Mouse (Mus musculus) neural tube, embryonic 14.5 days (tissue): ENCODE measurements at regions not wholly inside any gene's neighbourhood (a gene's known extent, or its start where the extent isn't known, plus 50 kb on each side); places are given as distances from the start of the nearest gene placed in this dataset.

Source experiments
- ATAC-seq: fragments of 200-750 bp; cut with Nextera tagmentation; 2 replicates; pipeline ENCODE4 v1.8.0; 2017; ENCODE audit warnings: low read depth, mild to moderate bottlenecking, moderate TSS enrichment, moderate library complexity
- H3K27ac ChIP-seq: fragments of 300-500 bp; sonication (generic); 2 replicates; pipeline ENCODE4 v1.5.1; 2014; ENCODE audit warnings: low read depth, mild to moderate bottlenecking, control low read depth, low read length, moderate library complexity, mixed read lengths
- H3K27me3 ChIP-seq: fragments of 300-500 bp; sonication (generic); 2 replicates; pipeline ENCODE4 v1.6.1; 2014; ENCODE audit warnings: low read length; ENCODE audit not compliant: control insufficient read depth, insufficient read depth
- H3K36me3 ChIP-seq: fragments of 300-500 bp; sonication (generic); 2 replicates; pipeline ENCODE4 v1.6.1; 2014; ENCODE audit warnings: low read length, mixed read lengths; ENCODE audit not compliant: control insufficient read depth, insufficient read depth
- H3K4me1 ChIP-seq: fragments of 300-500 bp; sonication (generic); 2 replicates; pipeline ENCODE4 v1.6.1; 2014; ENCODE audit warnings: low read length; ENCODE audit not compliant: control insufficient read depth, insufficient read depth
- H3K4me2 ChIP-seq: fragments of 300-500 bp; sonication (generic); 2 replicates; pipeline ENCODE4 v1.6.1; 2014; ENCODE audit warnings: mild to moderate bottlenecking, low read depth, low read length, control low read depth
- H3K4me3 ChIP-seq: fragments of 300-500 bp; sonication (generic); 2 replicates; pipeline ENCODE4 v1.5.1; 2014; ENCODE audit warnings: low read depth, low read length, control low read depth, mixed read lengths
- H3K9ac ChIP-seq: fragments of 300-500 bp; sonication (generic); replicated peaks from 2 replicates; pipeline ENCODE4 v1.6.1; 2014; ENCODE audit warnings: low read depth, mild to moderate bottlenecking, control low read depth, low read length, mixed read lengths
- H3K9me3 ChIP-seq: fragments of 300-500 bp; sonication (generic); 2 replicates; pipeline ENCODE4 v1.6.1; 2016; ENCODE audit warnings: low read length; ENCODE audit not compliant: control insufficient read depth
- WGBS: fragments of 180-500 bp; shearing (Covaris S2); extraction: QIAGEN DNeasy Blood & Tissue Kit; methylation state at CpG from one replicate; pipeline ENCODE4 v1.1.7; 2014; 5-methylcytosine and 5-hydroxymethylcytosine counted together

DNA sequence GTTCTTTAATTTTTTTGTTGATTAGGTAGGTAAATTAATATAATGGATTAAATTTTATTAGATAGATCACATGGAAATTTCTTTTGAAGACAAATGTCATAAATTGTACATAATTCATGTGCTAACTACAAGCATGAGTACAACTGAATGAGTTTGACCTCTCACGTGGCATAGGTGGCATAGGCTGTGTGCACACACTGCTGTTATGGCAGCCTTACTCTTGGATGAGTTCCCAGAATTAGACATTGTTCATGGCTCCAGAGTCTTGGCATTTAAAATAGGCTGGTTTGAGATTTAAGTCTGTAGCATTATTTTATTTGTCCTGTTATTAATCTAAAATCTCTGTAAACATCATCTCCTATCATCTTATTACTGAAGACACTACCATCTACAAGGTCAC lies 115.2 kb upstream of the Fsip2 start:
- ATAC-seq = peak; percentile 60; the same call in 1 of the 2 replicates
- no peak overlapping the region for H3K4me2 ChIP-seq
- H3K27me3 ChIP-seq = no peaks in the 10 kb centered on the region
- H3K9ac ChIP-seq = no peak overlapping the region
- 38% methylated on average over 1 of the region's 1 CpGs for WGBS
- no peak overlapping the region for H3K27ac ChIP-seq
- no peaks in the 10 kb centered on the region for H3K9me3 ChIP-seq
- H3K4me3 ChIP-seq = no peak overlapping the region
- no peaks in the 10 kb centered on the region for H3K36me3 ChIP-seq
- H3K4me1 ChIP-seq = no peaks in the 10 kb centered on the region

DNA sequence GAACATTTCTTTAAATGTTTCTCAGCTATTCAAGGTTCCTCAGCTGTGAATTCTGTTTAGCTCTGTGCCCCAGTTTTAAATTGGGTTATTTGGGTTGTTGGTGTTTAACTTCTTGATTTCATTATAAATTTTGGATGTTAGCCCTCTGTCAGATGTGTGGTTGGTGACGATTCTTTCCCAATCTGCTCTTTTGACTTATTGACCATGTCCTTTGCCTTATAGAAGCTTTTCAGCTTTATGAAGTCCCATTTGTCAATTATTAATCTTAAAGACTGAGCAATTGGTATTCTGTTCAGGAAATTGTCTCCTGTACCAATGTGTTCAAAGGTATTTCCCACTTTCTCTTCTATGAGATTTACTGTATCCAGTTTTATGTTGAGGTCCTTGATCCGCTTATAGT lies 103.6 kb upstream of the Fsip2 start:
- Histone ChIP-seq H3K36me3 (no peaks in the 10 kb centered on the region), H3K4me2 (no peak overlapping the region), H3K27ac (no peak overlapping the region), H3K9me3 (no peaks in the 10 kb centered on the region), H3K9ac (no peak overlapping the region), H3K4me3 (no peak overlapping the region), H3K4me1 (no peaks in the 10 kb centered on the region), H3K27me3 (no peaks in the 10 kb centered on the region)
- ATAC-seq = no peak
- WGBS = 90% methylated on average over 2 of the region's 2 CpGs

DNA sequence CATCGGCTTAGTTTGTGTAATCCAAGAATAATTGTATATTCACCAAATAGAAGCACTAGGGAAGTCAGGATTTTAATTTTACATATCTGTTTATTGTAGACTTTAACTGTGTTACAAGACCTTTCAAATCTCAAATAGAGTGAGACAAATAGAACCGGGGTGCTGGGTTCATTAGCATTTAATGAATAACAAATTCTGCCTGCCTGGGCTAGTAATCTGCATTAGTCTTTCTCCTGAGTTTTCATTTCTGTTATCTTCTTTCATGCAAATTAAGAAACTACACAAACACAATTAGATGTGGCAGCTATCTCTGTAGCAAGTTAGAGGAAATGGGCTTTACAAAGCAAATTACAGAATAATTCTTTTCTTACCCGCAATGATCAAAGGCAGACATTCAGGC lies 96.2 kb upstream of the Fsip2 start:
- Histone ChIP-seq H3K36me3 (no peaks in the 10 kb centered on the region), H3K27ac (no peak overlapping the region), H3K27me3 (no peaks in the 10 kb centered on the region), H3K9ac (no peak overlapping the region), H3K4me3 (no peak overlapping the region), H3K4me2 (no peak overlapping the region), H3K9me3 (no peaks in the 10 kb centered on the region), H3K4me1 (no peaks in the 10 kb centered on the region)
- no peak for ATAC-seq
- WGBS = 36% methylated on average over 3 of the region's 3 CpGs

DNA sequence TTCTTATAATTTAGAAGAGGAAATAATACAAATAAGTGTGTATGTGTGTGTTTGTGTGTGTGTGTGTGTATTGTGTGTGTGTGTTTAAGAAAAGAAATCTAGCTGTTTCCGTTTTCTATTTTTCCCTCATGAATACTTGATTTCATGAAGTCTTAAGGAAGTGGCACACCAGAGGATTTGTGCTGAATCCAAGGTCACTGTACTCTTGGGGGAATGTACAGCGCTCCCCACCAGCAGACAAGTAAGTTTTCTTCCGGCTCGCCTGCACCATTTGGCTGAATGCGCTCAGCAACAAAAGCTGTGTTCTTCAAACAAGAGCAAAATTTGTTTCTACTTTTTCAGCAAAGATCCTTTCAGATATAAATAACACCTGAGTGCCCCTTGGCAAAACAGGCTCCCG lies 95.7 kb upstream of the Fsip2 start:
- Histone ChIP-seq H3K27ac (no peak overlapping the region), H3K27me3 (no peaks in the 10 kb centered on the region), H3K36me3 (no peaks in the 10 kb centered on the region), H3K9me3 (no peaks in the 10 kb centered on the region), H3K4me2 (no peak overlapping the region), H3K9ac (no peak overlapping the region), H3K4me3 (no peak overlapping the region), H3K4me1 (no peaks in the 10 kb centered on the region)
- ATAC-seq = no peak
- 54% methylated on average over 6 of the region's 6 CpGs for WGBS
